Mouse (Mus musculus) lung, embryonic 16.5 days (tissue): ENCODE measurements around the gene Utp18. TPM values are rescaled to one million over a fixed set of nuclear protein-coding genes. Genes with fewer than 3 reads are reported as not detected.

Experiments
- ATAC-seq: fragments of 200-750 bp; cut with Nextera tagmentation; 2 replicates; pipeline ENCODE4 v1.8.0; 2017; ENCODE audit warnings: low read depth, mild to moderate bottlenecking, moderate library complexity
- H3K27ac ChIP-seq: fragments of 300-500 bp; sonication (generic); 2 replicates; pipeline ENCODE4 v1.5.1; 2014; ENCODE audit warnings: mild to moderate bottlenecking, control low read depth, low read length
- H3K27me3 ChIP-seq: fragments of 300-500 bp; sonication (generic); 2 replicates; pipeline ENCODE4 v1.6.1; 2014; ENCODE audit warnings: low read depth, low read length, mixed read lengths; ENCODE audit not compliant: control insufficient read depth, insufficient read depth
- H3K36me3 ChIP-seq: fragments of 300-500 bp; sonication (generic); 2 replicates; pipeline ENCODE4 v1.6.1; 2014; ENCODE audit warnings: low read length; ENCODE audit not compliant: control insufficient read depth, insufficient read depth
- H3K4me1 ChIP-seq: fragments of 300-500 bp; sonication (generic); replicated peaks from 2 replicates; pipeline ENCODE4 v1.6.1; 2014; ENCODE audit warnings: low read length, mixed read lengths; ENCODE audit not compliant: control insufficient read depth, insufficient read depth
- H3K4me2 ChIP-seq: fragments of 300-500 bp; sonication (generic); 2 replicates; pipeline ENCODE4 v1.6.1; 2014; ENCODE audit warnings: low read depth, low read length, control low read depth
- H3K4me3 ChIP-seq: fragments of 300-500 bp; sonication (generic); 2 replicates; pipeline ENCODE4 v1.5.1; 2014; ENCODE audit warnings: mild to moderate bottlenecking, low read length, control low read depth
- H3K9ac ChIP-seq: fragments of 300-500 bp; sonication (generic); 2 replicates; pipeline ENCODE4 v1.6.1; 2014; ENCODE audit warnings: low read length, control low read depth
- H3K9me3 ChIP-seq: fragments of 300-500 bp; sonication (generic); 2 replicates; pipeline ENCODE4 v1.6.1; 2016; ENCODE audit warnings: low read length; ENCODE audit not compliant: control insufficient read depth
- WGBS: fragments of 180-500 bp; shearing (Covaris S2); extraction: QIAGEN DNeasy Blood & Tissue Kit; methylation state at CpG from one replicate; pipeline ENCODE4 v1.1.7; 2014; 5-methylcytosine and 5-hydroxymethylcytosine counted together
- polyA plus RNA-seq: library from polyadenylated mRNA; unstranded; fragments of >200 nt; fragmentation: Nextera tagmentation; extraction: Ambion mirVana; gene quantifications from 2 replicates; pipeline ENCODE4 v1.2.1, GENCODE M21; 2015

The Utp18 gene
- polyA plus RNA-seq, 1 experiment from 2014 or later = 18.8 TPM

GRCm38 (mm10) chr11:93886411-93887079, 979 bp upstream of the Utp18 start:
- 0% methylated on average over 32 of the region's 34 CpGs for WGBS
- peak overlapping the region; percentile 99 for H3K4me3 ChIP-seq
- no peaks in the 10 kb centered on the region for H3K9me3 ChIP-seq
- H3K27me3 ChIP-seq = no peaks in the 10 kb centered on the region
- H3K9ac ChIP-seq = peak overlapping the region; percentile 99
- H3K4me2 ChIP-seq = peak overlapping the region; percentile 80
- no peaks in the 10 kb centered on the region for H3K36me3 ChIP-seq
- peak overlapping the region; percentile 97 for H3K27ac ChIP-seq
- no peak for ATAC-seq
- H3K4me1 ChIP-seq = peaks cover 17% of the 10 kb centered on the region

GRCm38 (mm10) chr11:93884901-93885571, 530 bp downstream of the Utp18 start:
- peaks cover 3% of the 10 kb centered on the region for H3K36me3 ChIP-seq
- H3K27me3 ChIP-seq = no peaks in the 10 kb centered on the region
- H3K4me3 ChIP-seq = peak overlapping the region; percentile 99
- H3K9me3 ChIP-seq = no peaks in the 10 kb centered on the region
- H3K27ac ChIP-seq = peak overlapping the region; percentile 97
- H3K9ac ChIP-seq = peak overlapping the region; percentile 99
- WGBS = 0% methylated on average over 49 of the region's 81 CpGs
- peak overlapping the region; percentile 83 for H3K4me2 ChIP-seq
- peak; percentile 56 for ATAC-seq
- H3K4me1 ChIP-seq = peaks cover 17% of the 10 kb centered on the region

- WGBS = 75% methylated on average over 4 of the region's 4 CpGs
- no peaks in the 10 kb centered on the region for H3K9me3 ChIP-seq
- peak overlapping the region; percentile 99; the same call in 1 of the 2 replicates for H3K9ac ChIP-seq
- peak overlapping the region; percentile 99 for H3K4me3 ChIP-seq
- H3K4me1 ChIP-seq = peaks cover 17% of the 10 kb centered on the region
- no peak for ATAC-seq
- H3K36me3 ChIP-seq = peaks cover 3% of the 10 kb centered on the region
- no peaks in the 10 kb centered on the region for H3K27me3 ChIP-seq
- no peak overlapping the region for H3K27ac ChIP-seq
- peak overlapping the region; percentile 83 for H3K4me2 ChIP-seq
These were observed 1.5 kb downstream of the Utp18 start for GRCm38 (mm10) chr11:93884068-93884467.

GRCm38 (mm10) chr11:93862638-93863037, 22.9 kb downstream of the Utp18 start:
- Histone ChIP-seq H3K4me3 (no peak overlapping the region), H3K27me3 (no peaks in the 10 kb centered on the region), H3K9me3 (no peaks in the 10 kb centered on the region), H3K4me2 (no peak overlapping the region), H3K9ac (no peak overlapping the region), H3K27ac (no peak overlapping the region), H3K36me3 (peaks cover 20% of the 10 kb centered on the region), H3K4me1 (no peaks in the 10 kb centered on the region)
- WGBS = 78% methylated on average over 1 of the region's 1 CpGs
- ATAC-seq = no peak

GRCm38 (mm10) chr11:93862045-93862623, 23.4 kb downstream of the Utp18 start:
- 94% methylated on average over 4 of the region's 4 CpGs for WGBS
- Histone ChIP-seq H3K9ac (no peak overlapping the region), H3K36me3 (peaks cover 17% of the 10 kb centered on the region), H3K9me3 (no peaks in the 10 kb centered on the region), H3K27me3 (no peaks in the 10 kb centered on the region), H3K4me3 (no peak overlapping the region), H3K27ac (no peak overlapping the region), H3K4me1 (no peaks in the 10 kb centered on the region), H3K4me2 (no peak overlapping the region)
- ATAC-seq = no peak

GRCm38 (mm10) chr11:93861193-93861592, 24.4 kb downstream of the Utp18 start:
- no peak overlapping the region for H3K4me2 ChIP-seq
- no peak for ATAC-seq
- no peak overlapping the region for H3K4me3 ChIP-seq
- H3K9ac ChIP-seq = no peak overlapping the region
- no peaks in the 10 kb centered on the region for H3K9me3 ChIP-seq
- H3K36me3 ChIP-seq = peaks cover 8% of the 10 kb centered on the region
- WGBS = 92% methylated on average over 2 of the region's 2 CpGs
- H3K4me1 ChIP-seq = no peaks in the 10 kb centered on the region
- H3K27ac ChIP-seq = no peak overlapping the region
- no peaks in the 10 kb centered on the region for H3K27me3 ChIP-seq

GRCm38 (mm10) chr11:93860540-93861172, 24.9 kb downstream of the Utp18 start:
- Histone ChIP-seq H3K9ac (no peak overlapping the region), H3K27ac (no peak overlapping the region), H3K4me1 (no peaks in the 10 kb centered on the region), H3K9me3 (no peaks in the 10 kb centered on the region), H3K27me3 (no peaks in the 10 kb centered on the region), H3K36me3 (peaks cover 5% of the 10 kb centered on the region), H3K4me2 (no peak overlapping the region), H3K4me3 (no peak overlapping the region)
- ATAC-seq = no peak
- 78% methylated on average over 1 of the region's 1 CpGs for WGBS

- Histone ChIP-seq H3K27me3 (no peaks in the 10 kb centered on the region), H3K4me3 (no peak overlapping the region), H3K4me1 (no peaks in the 10 kb centered on the region), H3K36me3 (peaks cover 2% of the 10 kb centered on the region; the same call in 1 of the 2 replicates), H3K9me3 (no peaks in the 10 kb centered on the region), H3K4me2 (no peak overlapping the region), H3K27ac (no peak overlapping the region), H3K9ac (no peak overlapping the region)
- 3% methylated on average over 6 of the region's 6 CpGs for WGBS
- ATAC-seq = no peak
These were observed 29.1 kb downstream of the Utp18 start for GRCm38 (mm10) chr11:93856284-93856955.

- ATAC-seq = no peak
- Histone ChIP-seq H3K4me1 (no peaks in the 10 kb centered on the region), H3K9ac (no peak overlapping the region), H3K27me3 (no peaks in the 10 kb centered on the region), H3K4me3 (no peak overlapping the region), H3K4me2 (no peak overlapping the region), H3K27ac (no peak overlapping the region), H3K9me3 (no peaks in the 10 kb centered on the region), H3K36me3 (no peaks in the 10 kb centered on the region)
- 81% methylated on average over 3 of the region's 3 CpGs for WGBS
These were observed 33.0 kb downstream of the Utp18 start for GRCm38 (mm10) chr11:93852546-93852945.
